Mouse (Mus musculus) heart, embryonic 10.5 days (tissue): ENCODE measurements around the gene Nfs1. TPM values are rescaled to one million over a fixed set of nuclear protein-coding genes. Genes with fewer than 3 reads are reported as not detected.
"Not testable (repeated sequence)": the region's sequence is repeated elsewhere in the genome, so short reads cannot be mapped to it uniquely, and the experiment has no call there.

Source experiments
- DNase-seq: peaks from one replicate; pipeline ENCODE4 v3.0.0-alpha.2; 2017; ENCODE audit warnings: low spot score
- H3K27ac ChIP-seq: fragments of 300-500 bp; sonication (generic); 2 replicates; pipeline ENCODE4 v1.5.1; 2016; ENCODE audit warnings: mild to moderate bottlenecking
- H3K27me3 ChIP-seq: fragments of 300-500 bp; sonication (generic); 2 replicates; pipeline ENCODE4 v1.6.1; 2016; ENCODE audit warnings: mild to moderate bottlenecking; ENCODE audit not compliant: poor library complexity, insufficient read depth, severe bottlenecking
- H3K36me3 ChIP-seq: fragments of 300-500 bp; sonication (generic); 2 replicates; pipeline ENCODE4 v1.6.1; 2016; ENCODE audit warnings: mild to moderate bottlenecking, moderate library complexity
- H3K4me1 ChIP-seq: fragments of 300-500 bp; sonication (generic); 2 replicates; pipeline ENCODE4 v1.6.1; 2016; ENCODE audit warnings: mild to moderate bottlenecking
- H3K4me3 ChIP-seq: fragments of 300-500 bp; sonication (generic); 2 replicates; pipeline ENCODE4 v1.5.1; 2016; ENCODE audit warnings: mild to moderate bottlenecking, moderate library complexity
- H3K9me3 ChIP-seq: fragments of 300-500 bp; sonication (generic); 2 replicates; pipeline ENCODE4 v1.6.1; 2016; ENCODE audit warnings: mild to moderate bottlenecking, moderate library complexity
- WGBS: fragments of 180-500 bp; shearing (Covaris S2); methylation state at CpG from one replicate; pipeline ENCODE4 v1.1.7; 2016; 5-methylcytosine and 5-hydroxymethylcytosine counted together
- polyA plus RNA-seq: library from polyadenylated mRNA; unstranded; fragments of >200 nt; fragmentation: Nextera tagmentation; extraction: Ambion mirVana; gene quantifications from 2 replicates; pipeline ENCODE4 v1.2.1, GENCODE M21; 2016

Nfs1 gene
- polyA plus RNA-seq, 1 experiment from 2014 or later = 54.5 TPM

DNA sequence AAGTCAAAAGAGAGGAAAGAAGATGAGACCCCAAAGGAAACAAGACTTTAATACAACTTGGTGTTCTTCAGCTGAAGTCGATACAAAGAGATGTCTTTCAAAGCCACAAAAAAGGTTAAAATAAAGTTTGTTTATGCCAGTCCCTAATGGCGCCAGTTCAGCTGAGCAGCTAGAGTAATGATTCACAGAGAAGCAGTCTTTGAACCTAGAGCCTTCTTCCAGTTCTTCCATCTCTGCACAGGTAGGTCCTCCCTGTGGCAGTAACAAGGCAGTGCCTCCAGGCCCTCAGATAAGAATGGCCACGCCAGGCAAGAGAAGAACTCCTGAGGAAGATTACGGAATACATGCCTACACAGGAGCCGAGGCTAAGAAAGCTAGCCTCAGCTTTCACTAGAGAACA, 20.3 kb downstream of the Nfs1 start:
- no peak overlapping the region for H3K27ac ChIP-seq
- no peak for DNase-seq
- no peaks in the 10 kb centered on the region for H3K4me1 ChIP-seq
- no peak overlapping the region for H3K4me3 ChIP-seq
- H3K9me3 ChIP-seq = no peaks in the 10 kb centered on the region
- H3K36me3 ChIP-seq = peaks cover 45% of the 10 kb centered on the region
- H3K27me3 ChIP-seq = no peaks in the 10 kb centered on the region
- WGBS = 83% methylated on average over 5 of the region's 5 CpGs

- H3K27ac ChIP-seq = no peak overlapping the region
- no peak overlapping the region for H3K4me3 ChIP-seq
- H3K36me3 ChIP-seq = peaks cover 13% of the 10 kb centered on the region
- DNase-seq = no peak
- no peaks in the 10 kb centered on the region for H3K9me3 ChIP-seq
- H3K4me1 ChIP-seq = no peaks in the 10 kb centered on the region
- no peaks in the 10 kb centered on the region for H3K27me3 ChIP-seq
These were observed 24.4 kb downstream of the Nfs1 start for GRCm38 (mm10) chr2:156119566-156119965.

DNA sequence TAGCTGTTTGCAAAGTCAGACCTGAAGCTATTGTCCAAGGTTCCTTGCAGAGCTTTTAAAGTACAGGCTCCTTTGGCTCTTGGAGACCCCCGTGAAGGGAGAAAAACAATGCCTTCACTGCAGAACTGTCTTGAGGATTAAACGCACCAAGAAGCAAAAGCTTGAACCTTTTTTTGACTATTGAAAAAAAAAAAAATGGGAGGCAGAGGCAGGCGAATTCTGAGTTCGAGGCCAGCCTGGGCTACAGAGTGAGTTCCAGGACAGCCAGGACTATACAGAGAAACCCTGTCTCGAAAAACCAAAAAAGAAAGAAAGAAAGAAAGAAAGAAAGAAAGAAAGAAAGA, 31.9 kb downstream of the Nfs1 start:
- not testable (repeated sequence) for H3K36me3 ChIP-seq, H3K9me3 ChIP-seq, DNase-seq, H3K27me3 ChIP-seq, H3K4me1 ChIP-seq
- WGBS = 24% methylated on average over 5 of the region's 5 CpGs
- H3K4me3 ChIP-seq = peak overlapping the region; percentile 97
- peak overlapping the region; percentile 99 for H3K27ac ChIP-seq

DNA sequence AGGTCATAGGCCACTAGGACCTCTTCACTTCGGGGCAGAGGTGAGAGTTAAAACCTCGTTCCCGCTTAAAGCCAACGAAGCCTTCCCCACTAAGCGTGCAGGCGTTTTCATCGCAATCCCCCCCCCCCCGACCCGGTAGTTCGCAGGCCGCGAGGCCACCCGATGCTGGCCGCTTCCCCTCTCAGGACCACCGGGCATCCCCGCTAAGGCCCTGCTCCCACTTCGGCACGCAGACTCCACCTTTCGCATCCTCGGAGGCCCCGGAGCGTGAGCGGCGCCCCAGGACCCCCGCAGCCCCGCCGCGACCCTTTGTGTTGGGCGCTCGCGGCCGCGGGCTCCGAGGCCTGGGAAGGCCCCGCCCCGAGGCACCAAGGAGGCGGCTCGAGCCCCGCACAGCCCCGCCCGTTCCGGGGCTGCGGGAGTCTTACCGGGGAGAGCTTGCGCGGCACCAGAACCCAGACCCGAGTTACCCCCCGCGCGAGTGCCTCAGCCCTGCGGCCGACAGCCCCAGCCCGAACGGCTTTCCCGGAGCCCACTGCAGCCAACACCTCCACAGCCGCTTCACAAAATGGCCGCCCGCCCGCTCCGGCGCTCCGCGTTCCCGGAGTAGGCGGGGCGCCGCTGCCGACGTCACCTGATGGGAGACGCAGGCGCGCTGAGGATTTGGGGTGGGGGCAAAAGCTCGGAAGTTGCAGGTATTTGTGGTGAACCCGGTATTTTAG, 32.5 kb downstream of the Nfs1 start, which contains the start of the genes Cpne1 and Rbm12:
Cpne1 (minus strand) TSS at position 608 of the 722 bp plus-strand sequence.
Rbm12 (minus strand) TSS at position 621 of the 722 bp plus-strand sequence.
- peak; percentile 96 for DNase-seq
- Histone ChIP-seq H3K27ac (peak within 1 kb of the TSS; percentile 99), H3K9me3 (no peaks in the 10 kb centered on the region), H3K4me1 (peaks cover 8% of the 10 kb centered on the region), H3K36me3 (no peaks in the 10 kb centered on the region), H3K27me3 (no peaks in the 10 kb centered on the region), H3K4me3 (peak within 1 kb of the TSS; percentile 97)
- under 1% methylated on average over 74 of the region's 74 CpGs for WGBS

DNA sequence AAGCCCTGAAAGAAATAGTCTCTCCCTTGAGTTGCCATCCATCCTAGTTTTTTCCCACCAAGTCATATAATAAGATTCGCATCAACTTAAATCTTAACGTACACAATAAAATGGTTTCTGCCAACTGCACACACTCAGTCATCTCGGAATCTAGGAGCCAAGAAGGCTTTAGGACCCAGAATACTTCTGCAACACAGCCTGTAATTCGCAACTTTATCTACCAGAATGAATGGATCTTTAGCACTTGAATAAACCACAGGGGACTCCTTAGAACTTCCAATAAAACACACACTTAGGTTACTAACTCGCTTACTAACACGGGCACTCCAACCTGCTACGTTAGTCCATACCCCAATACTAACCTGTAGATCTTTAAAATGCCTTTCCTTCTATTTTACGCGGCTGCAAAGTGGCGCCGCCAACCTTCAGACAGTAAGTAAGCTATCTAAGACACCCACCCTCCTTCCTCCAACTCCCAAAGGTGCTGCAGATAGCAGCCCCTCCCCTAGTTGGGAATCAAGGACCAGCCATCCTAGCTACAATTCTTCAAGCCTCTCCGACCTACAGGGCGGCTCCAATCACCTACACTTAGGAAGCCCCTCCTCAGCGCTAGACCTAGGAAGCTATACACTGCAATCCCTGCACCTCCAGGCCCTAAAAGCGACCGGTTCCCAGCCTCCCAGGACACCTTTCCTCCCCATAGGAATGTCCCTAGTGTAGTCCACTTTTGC, 33.2 kb downstream of the Nfs1 start:
- peak; percentile 79 for DNase-seq
- H3K27ac ChIP-seq = peak overlapping the region; percentile 99
- no peaks in the 10 kb centered on the region for H3K9me3 ChIP-seq
- peaks cover 8% of the 10 kb centered on the region for H3K4me1 ChIP-seq
- 1% methylated on average over 16 of the region's 16 CpGs for WGBS
- H3K4me3 ChIP-seq = peak overlapping the region; percentile 97
- no peaks in the 10 kb centered on the region for H3K27me3 ChIP-seq
- peaks cover 4% of the 10 kb centered on the region for H3K36me3 ChIP-seq

- H3K27ac ChIP-seq = no peak overlapping the region
- peaks cover 2% of the 10 kb centered on the region for H3K4me1 ChIP-seq
- no peak overlapping the region for H3K4me3 ChIP-seq
- H3K27me3 ChIP-seq = no peaks in the 10 kb centered on the region
- WGBS = 88% methylated on average over 5 of the region's 5 CpGs
- DNase-seq = no peak
- H3K36me3 ChIP-seq = peaks cover 35% of the 10 kb centered on the region
- no peaks in the 10 kb centered on the region for H3K9me3 ChIP-seq
These were observed 52.1 kb downstream of the Nfs1 start for GRCm38 (mm10) chr2:156091926-156092325.

DNA sequence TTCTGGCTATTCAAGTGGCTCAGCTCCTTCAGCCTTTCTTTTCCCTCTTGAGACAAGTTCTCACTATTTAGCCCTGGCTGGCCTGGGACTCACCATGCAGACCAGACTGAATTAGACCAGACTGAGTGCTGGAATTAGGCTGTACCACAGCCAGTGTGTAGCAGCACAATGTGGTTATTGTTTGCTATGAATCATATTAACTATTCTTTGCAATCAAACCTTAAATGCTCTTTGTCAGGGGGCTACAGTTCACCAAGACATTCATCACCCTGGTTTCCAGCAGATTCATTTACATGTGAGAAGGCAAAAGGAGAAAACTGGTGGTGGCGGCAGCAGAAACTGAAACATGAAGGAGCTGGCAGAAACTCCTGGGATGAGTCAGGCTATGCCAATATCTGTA, 54.2 kb downstream of the Nfs1 start:
- H3K4me3 ChIP-seq = no peak overlapping the region
- 89% methylated on average over 1 of the region's 1 CpGs for WGBS
- peaks cover 15% of the 10 kb centered on the region; the same call in 1 of the 2 replicates for H3K36me3 ChIP-seq
- H3K4me1 ChIP-seq = peaks cover 6% of the 10 kb centered on the region
- H3K27ac ChIP-seq = no peak overlapping the region
- no peaks in the 10 kb centered on the region for H3K9me3 ChIP-seq
- no peak for DNase-seq
- no peaks in the 10 kb centered on the region for H3K27me3 ChIP-seq

GRCm38 (mm10) chr2:156087391-156088110, 56.4 kb downstream of the Nfs1 start:
- Histone ChIP-seq H3K27ac (no peak overlapping the region), H3K36me3 (peaks cover 15% of the 10 kb centered on the region; the same call in 1 of the 2 replicates), H3K27me3 (no peaks in the 10 kb centered on the region), H3K9me3 (no peaks in the 10 kb centered on the region), H3K4me1 (peaks cover 14% of the 10 kb centered on the region), H3K4me3 (no peak overlapping the region)
- DNase-seq = no peak
- 81% methylated on average over 7 of the region's 7 CpGs for WGBS

DNA sequence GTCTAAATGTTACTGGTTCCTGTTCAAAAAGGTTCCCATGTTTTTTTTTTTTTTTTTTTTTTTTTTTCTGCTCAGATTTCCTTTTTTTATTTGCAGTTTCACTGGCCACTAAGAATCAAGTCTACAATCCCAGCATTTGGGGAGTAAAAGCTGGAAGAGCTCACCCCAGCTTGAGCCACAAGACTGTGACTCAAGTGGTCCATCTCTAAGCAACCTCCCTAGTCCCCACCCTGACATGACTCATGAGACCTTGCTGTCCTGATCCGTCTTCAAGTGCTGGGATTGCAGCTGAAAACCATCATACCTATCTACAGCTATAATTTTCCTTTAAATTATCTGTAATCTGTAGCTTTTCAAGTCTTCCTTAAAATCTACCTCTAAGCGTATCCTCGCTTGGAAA, 59.4 kb downstream of the Nfs1 start:
- H3K4me1 ChIP-seq = peaks cover 26% of the 10 kb centered on the region
- H3K36me3 ChIP-seq = peaks cover 5% of the 10 kb centered on the region; the same call in 1 of the 2 replicates
- DNase-seq = no peak
- H3K27me3 ChIP-seq = no peaks in the 10 kb centered on the region
- WGBS = 84% methylated on average over 3 of the region's 3 CpGs
- H3K27ac ChIP-seq = no peak overlapping the region
- H3K9me3 ChIP-seq = no peaks in the 10 kb centered on the region
- H3K4me3 ChIP-seq = no peak overlapping the region

DNA sequence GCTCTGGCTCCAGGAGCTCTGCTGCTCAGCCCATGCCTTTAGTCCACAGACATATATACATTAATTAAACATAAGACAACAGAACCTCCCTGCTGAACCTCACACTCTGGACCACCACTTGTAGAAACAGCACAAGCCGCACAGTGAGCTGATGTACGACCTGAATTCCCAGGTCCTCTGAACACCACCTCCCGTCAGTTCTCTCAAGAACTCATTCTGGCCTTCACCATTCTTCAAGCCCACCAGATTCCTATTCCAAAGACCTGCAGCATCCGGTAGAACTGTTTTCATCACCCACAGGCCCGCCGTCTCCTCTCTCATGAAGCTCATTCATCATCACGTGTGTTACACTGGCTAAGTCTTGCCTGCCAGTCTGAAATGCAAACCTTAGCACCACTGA, 63.6 kb downstream of the Nfs1 start:
- no peaks in the 10 kb centered on the region for H3K9me3 ChIP-seq

GRCm38 (mm10) chr2:156079674-156080073, 64.3 kb downstream of the Nfs1 start:
- no peak overlapping the region for H3K27ac ChIP-seq
- H3K36me3 ChIP-seq = peaks cover 46% of the 10 kb centered on the region
- 46% methylated on average over 4 of the region's 4 CpGs for WGBS
- peak; percentile 76 for DNase-seq
- H3K4me3 ChIP-seq = no peak overlapping the region
- peaks cover 27% of the 10 kb centered on the region for H3K4me1 ChIP-seq
- H3K9me3 ChIP-seq = no peaks in the 10 kb centered on the region
- H3K27me3 ChIP-seq = no peaks in the 10 kb centered on the region

More for the DNA sequence above, 63.6 kb downstream of the Nfs1 start:
- WGBS = 84% methylated on average over 7 of the region's 7 CpGs
- Histone ChIP-seq H3K4me1 (peaks cover 27% of the 10 kb centered on the region), H3K27me3 (no peaks in the 10 kb centered on the region), H3K36me3 (peaks cover 39% of the 10 kb centered on the region), H3K27ac (no peak overlapping the region), H3K4me3 (no peak overlapping the region)
- DNase-seq = peak; percentile 60

GRCm38 (mm10) chr2:156079183-156079560, 64.8 kb downstream of the Nfs1 start:
- H3K4me3 ChIP-seq = no peak overlapping the region
- H3K27ac ChIP-seq = no peak overlapping the region
- WGBS = 83% methylated on average over 8 of the region's 8 CpGs
- peak; percentile 54 for DNase-seq
- H3K36me3 ChIP-seq = peaks cover 51% of the 10 kb centered on the region
- no peaks in the 10 kb centered on the region for H3K27me3 ChIP-seq
- H3K4me1 ChIP-seq = peaks cover 27% of the 10 kb centered on the region
- no peaks in the 10 kb centered on the region for H3K9me3 ChIP-seq
